Mouse (Mus musculus) stomach, embryonic 15.5 days (tissue): Measurements from ENCODE around the gene Lrrc4. TPM values are rescaled to one million over a fixed set of nuclear protein-coding genes. Genes with fewer than 3 reads are reported as not detected.

Experiments
- ATAC-seq: fragments of 200-750 bp; cut with Nextera tagmentation; 2 replicates; pipeline ENCODE4 v1.8.0; 2017; ENCODE audit warnings: low read depth, moderate number of reproducible peaks, moderate TSS enrichment; ENCODE audit not compliant: insufficient read depth, low FRiP score
- H3K27ac ChIP-seq: fragments of 300-500 bp; sonication (generic); 2 replicates; pipeline ENCODE4 v1.5.1; 2015; ENCODE audit warnings: mild to moderate bottlenecking, inconsistent platforms
- H3K27me3 ChIP-seq: fragments of 300-500 bp; sonication (generic); replicated peaks from 2 replicates; pipeline ENCODE4 v1.6.1; 2015; ENCODE audit warnings: inconsistent platforms
- H3K36me3 ChIP-seq: fragments of 300-500 bp; sonication (generic); 2 replicates; pipeline ENCODE4 v1.6.1; 2015; ENCODE audit warnings: inconsistent platforms
- H3K4me1 ChIP-seq: fragments of 300-500 bp; sonication (generic); 2 replicates; pipeline ENCODE4 v1.6.1; 2015; ENCODE audit warnings: inconsistent platforms
- H3K4me2 ChIP-seq: fragments of 300-500 bp; sonication (generic); 2 replicates; pipeline ENCODE4 v1.6.1; 2015; ENCODE audit warnings: mild to moderate bottlenecking, inconsistent platforms
- H3K4me3 ChIP-seq: fragments of 300-500 bp; sonication (generic); replicated peaks from 2 replicates; pipeline ENCODE4 v1.5.1; 2015; ENCODE audit warnings: inconsistent platforms
- H3K9ac ChIP-seq: fragments of 300-500 bp; sonication (generic); 2 replicates; pipeline ENCODE4 v1.6.1; 2015; ENCODE audit warnings: inconsistent platforms
- H3K9me3 ChIP-seq: fragments of 300-500 bp; sonication (generic); 2 replicates; pipeline ENCODE4 v1.6.1; 2016; ENCODE audit warnings: inconsistent platforms
- WGBS: fragments of 180-500 bp; shearing (Covaris S2); methylation state at CpG from one replicate; pipeline ENCODE4 v1.1.7; 2015; 5-methylcytosine and 5-hydroxymethylcytosine counted together
- polyA plus RNA-seq: library from polyadenylated mRNA; unstranded; fragments of >200 nt; fragmentation: Nextera tagmentation; extraction: Ambion mirVana; gene quantifications from 2 replicates; pipeline ENCODE4 v1.2.1, GENCODE M21; 2015

The Lrrc4 gene
- polyA plus RNA-seq, 1 experiment from 2014 or later, result 0.41 TPM

GRCm38 (mm10) chr6:28756306-28757018 lies 75.1 kb downstream of the Lrrc4 start:
- Histone ChIP-seq H3K9me3 (no peaks in the 10 kb centered on the region), H3K27me3 (no peaks in the 10 kb centered on the region), H3K36me3 (no peaks in the 10 kb centered on the region; the same call in 1 of the 2 replicates), H3K27ac (no peak overlapping the region), H3K4me2 (no peak overlapping the region), H3K9ac (no peak overlapping the region), H3K4me1 (peaks cover 11% of the 10 kb centered on the region), H3K4me3 (no peak overlapping the region)
- ATAC-seq, result no peak
- WGBS, result 66% methylated on average over 10 of the region's 10 CpGs

GRCm38 (mm10) chr6:28754127-28754898 lies 77.2 kb downstream of the Lrrc4 start:
- Histone ChIP-seq H3K27me3 (no peaks in the 10 kb centered on the region), H3K9ac (no peak overlapping the region), H3K9me3 (no peaks in the 10 kb centered on the region), H3K4me3 (no peak overlapping the region), H3K4me1 (no peaks in the 10 kb centered on the region; the same call in 1 of the 2 replicates), H3K4me2 (no peak overlapping the region), H3K36me3 (no peaks in the 10 kb centered on the region; the same call in 1 of the 2 replicates), H3K27ac (no peak overlapping the region)
- no peak for ATAC-seq
- 91% methylated on average over 6 of the region's 6 CpGs for WGBS

GRCm38 (mm10) chr6:28753681-28754080 lies 77.9 kb downstream of the Lrrc4 start:
- Histone ChIP-seq H3K36me3 (no peaks in the 10 kb centered on the region; the same call in 1 of the 2 replicates), H3K4me2 (no peak overlapping the region), H3K4me3 (no peak overlapping the region), H3K4me1 (no peaks in the 10 kb centered on the region; the same call in 1 of the 2 replicates), H3K9me3 (no peaks in the 10 kb centered on the region), H3K27ac (no peak overlapping the region), H3K27me3 (no peaks in the 10 kb centered on the region), H3K9ac (no peak overlapping the region)
- no peak for ATAC-seq
- 91% methylated on average over 5 of the region's 5 CpGs for WGBS

- Histone ChIP-seq H3K4me1 (no peaks in the 10 kb centered on the region; the same call in 1 of the 2 replicates), H3K4me2 (no peak overlapping the region), H3K9me3 (no peaks in the 10 kb centered on the region), H3K36me3 (no peaks in the 10 kb centered on the region; the same call in 1 of the 2 replicates), H3K27me3 (no peaks in the 10 kb centered on the region), H3K4me3 (no peak overlapping the region), H3K27ac (no peak overlapping the region), H3K9ac (no peak overlapping the region)
- WGBS, result 95% methylated on average over 5 of the region's 5 CpGs
- ATAC-seq, result no peak
Observed at GRCm38 (mm10) chr6:28753217-28753616, 78.3 kb downstream of the Lrrc4 start.

- Histone ChIP-seq H3K9me3 (no peaks in the 10 kb centered on the region), H3K27ac (no peak overlapping the region), H3K9ac (no peak overlapping the region), H3K4me3 (no peak overlapping the region), H3K36me3 (no peaks in the 10 kb centered on the region; the same call in 1 of the 2 replicates), H3K27me3 (no peaks in the 10 kb centered on the region), H3K4me1 (no peaks in the 10 kb centered on the region; the same call in 1 of the 2 replicates), H3K4me2 (no peak overlapping the region)
- no peak for ATAC-seq
- 64% methylated on average over 3 of the region's 3 CpGs for WGBS
Observed at GRCm38 (mm10) chr6:28751186-28751585, 80.4 kb downstream of the Lrrc4 start.

- Histone ChIP-seq H3K9me3 (no peaks in the 10 kb centered on the region), H3K4me1 (no peaks in the 10 kb centered on the region), H3K36me3 (no peaks in the 10 kb centered on the region; the same call in 1 of the 2 replicates), H3K27ac (no peak overlapping the region), H3K27me3 (no peaks in the 10 kb centered on the region), H3K4me3 (no peak overlapping the region), H3K4me2 (no peak overlapping the region), H3K9ac (no peak overlapping the region)
- WGBS, result 81% methylated on average over 3 of the region's 3 CpGs
- ATAC-seq, result no peak
Observed at GRCm38 (mm10) chr6:28749224-28749623, 82.3 kb downstream of the Lrrc4 start.

GRCm38 (mm10) chr6:28747931-28748670 lies 83.4 kb downstream of the Lrrc4 start:
- H3K27ac ChIP-seq, result no peak overlapping the region
- H3K27me3 ChIP-seq, result no peaks in the 10 kb centered on the region
- no peak overlapping the region for H3K4me2 ChIP-seq
- ATAC-seq, result no peak
- H3K9ac ChIP-seq, result no peak overlapping the region
- H3K9me3 ChIP-seq, result no peaks in the 10 kb centered on the region
- H3K36me3 ChIP-seq, result no peaks in the 10 kb centered on the region; the same call in 1 of the 2 replicates
- no peak overlapping the region for H3K4me3 ChIP-seq
- WGBS, result 67% methylated on average over 14 of the region's 14 CpGs
- H3K4me1 ChIP-seq, result 0 out of 2 replicates have a peak, but pooled peaks cover under 1% of the 10 kb centered on the region

GRCm38 (mm10) chr6:28747025-28747424 lies 84.5 kb downstream of the Lrrc4 start:
- no peak overlapping the region for H3K27ac ChIP-seq
- H3K4me3 ChIP-seq, result no peak overlapping the region
- H3K36me3 ChIP-seq, result no peaks in the 10 kb centered on the region; the same call in 1 of the 2 replicates
- no peak for ATAC-seq
- H3K9ac ChIP-seq, result no peak overlapping the region
- H3K27me3 ChIP-seq, result no peaks in the 10 kb centered on the region
- WGBS, result 93% methylated on average over 5 of the region's 5 CpGs
- 0 out of 2 replicates have a peak, but pooled peaks cover 2% of the 10 kb centered on the region for H3K4me1 ChIP-seq
- no peaks in the 10 kb centered on the region for H3K9me3 ChIP-seq
- H3K4me2 ChIP-seq, result no peak overlapping the region

GRCm38 (mm10) chr6:28745864-28746263 lies 85.7 kb downstream of the Lrrc4 start:
- no peak overlapping the region for H3K4me3 ChIP-seq
- H3K4me1 ChIP-seq, result 0 out of 2 replicates have a peak, but pooled peaks cover 2% of the 10 kb centered on the region
- H3K27me3 ChIP-seq, result no peaks in the 10 kb centered on the region
- H3K36me3 ChIP-seq, result no peaks in the 10 kb centered on the region; the same call in 1 of the 2 replicates
- no peaks in the 10 kb centered on the region for H3K9me3 ChIP-seq
- H3K4me2 ChIP-seq, result no peak overlapping the region
- no peak for ATAC-seq
- 82% methylated on average over 7 of the region's 7 CpGs for WGBS
- H3K27ac ChIP-seq, result no peak overlapping the region
- H3K9ac ChIP-seq, result no peak overlapping the region

GRCm38 (mm10) chr6:28743586-28743985 lies 88.0 kb downstream of the Lrrc4 start:
- no peaks in the 10 kb centered on the region for H3K27me3 ChIP-seq
- H3K36me3 ChIP-seq, result no peaks in the 10 kb centered on the region; the same call in 1 of the 2 replicates
- no peak overlapping the region for H3K27ac ChIP-seq
- no peak overlapping the region for H3K9ac ChIP-seq
- no peak for ATAC-seq
- H3K4me2 ChIP-seq, result no peak overlapping the region
- no peak overlapping the region for H3K4me3 ChIP-seq
- no peaks in the 10 kb centered on the region for H3K9me3 ChIP-seq
- 0 out of 2 replicates have a peak, but pooled peaks cover 2% of the 10 kb centered on the region for H3K4me1 ChIP-seq
- WGBS, result 24% methylated on average over 1 of the region's 1 CpGs

GRCm38 (mm10) chr6:28737601-28738000 lies 93.9 kb downstream of the Lrrc4 start:
- Histone ChIP-seq H3K4me3 (no peak overlapping the region), H3K27ac (no peak overlapping the region), H3K36me3 (no peaks in the 10 kb centered on the region), H3K9me3 (no peaks in the 10 kb centered on the region), H3K4me2 (no peak overlapping the region), H3K27me3 (no peaks in the 10 kb centered on the region), H3K9ac (no peak overlapping the region), H3K4me1 (no peaks in the 10 kb centered on the region)
- WGBS, result 60% methylated on average over 1 of the region's 1 CpGs
- no peak for ATAC-seq
